Mouse (Mus musculus) layer of hippocampus, adult 9-11 months (tissue): ENCODE data around the gene Il17re.

Source experiments
- DNase-seq: peaks from one replicate; pipeline ENCODE4 v3.0.0; 2022

The Il17re gene

DNA sequence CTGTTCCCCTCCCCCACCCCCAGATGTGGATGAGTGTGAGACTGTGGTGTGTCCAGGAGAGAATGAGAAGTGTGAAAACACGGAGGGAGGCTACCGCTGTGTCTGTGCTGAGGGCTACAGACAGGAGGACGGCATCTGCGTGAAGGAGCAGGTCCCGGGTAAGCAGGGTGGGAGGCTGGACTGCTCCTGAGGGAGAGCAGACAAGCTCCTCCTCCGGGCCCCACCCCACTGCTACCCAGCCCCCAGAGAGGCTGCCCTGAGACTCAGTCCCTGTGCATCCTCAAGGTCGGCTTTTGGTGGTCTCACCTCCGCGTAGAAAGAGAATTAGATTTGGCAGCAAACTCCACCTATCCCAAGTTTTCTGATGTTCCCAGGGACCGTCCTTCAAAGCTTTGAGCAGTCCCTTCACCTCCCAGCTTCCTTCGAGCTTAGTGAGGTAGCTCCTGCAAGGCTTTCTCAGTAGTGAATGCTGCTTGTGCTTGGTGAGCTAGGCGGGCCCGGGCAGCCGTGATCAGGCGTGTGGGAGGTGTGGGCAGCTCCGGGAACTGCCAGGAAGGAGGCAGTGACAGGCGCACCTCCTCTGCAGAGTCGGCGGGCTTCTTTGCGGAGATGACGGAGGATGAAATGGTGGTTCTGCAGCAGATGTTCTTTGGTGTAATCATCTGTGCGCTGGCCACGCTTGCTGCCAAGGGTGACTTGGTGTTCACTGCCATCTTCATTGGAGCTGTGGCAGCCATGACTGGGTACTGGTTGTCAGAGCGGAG, 34.0 kb downstream of the Il17re start:
- DNase-seq = peak; percentile 73

DNA sequence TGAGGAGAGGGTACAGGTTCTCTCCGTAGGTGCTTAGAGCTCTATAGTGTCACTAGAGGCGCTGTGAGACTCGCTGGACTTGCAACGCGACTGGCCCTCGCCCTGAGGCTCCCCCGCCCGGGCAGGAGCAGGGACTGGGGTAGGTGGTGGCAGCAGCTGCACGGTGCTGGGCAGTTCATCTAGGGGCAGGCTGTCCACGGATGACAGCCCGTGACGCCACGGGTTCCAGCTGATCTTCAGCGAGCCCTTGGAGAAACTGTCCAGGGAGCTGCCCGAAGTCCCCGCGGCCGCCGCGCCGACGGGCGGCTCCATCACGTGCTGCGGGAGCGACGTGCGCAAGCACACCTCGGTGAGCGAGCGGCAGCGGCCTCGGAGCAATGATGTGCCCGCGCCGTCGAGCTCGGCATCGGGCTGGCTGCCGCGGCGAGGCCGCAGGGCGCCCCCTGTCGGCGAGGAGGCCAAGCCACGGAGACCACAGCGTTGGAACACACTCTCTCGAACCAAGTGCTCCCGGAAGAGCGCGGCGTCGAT, 36.0 kb downstream of the Il17re start:
- peak; percentile 63 for DNase-seq

DNA sequence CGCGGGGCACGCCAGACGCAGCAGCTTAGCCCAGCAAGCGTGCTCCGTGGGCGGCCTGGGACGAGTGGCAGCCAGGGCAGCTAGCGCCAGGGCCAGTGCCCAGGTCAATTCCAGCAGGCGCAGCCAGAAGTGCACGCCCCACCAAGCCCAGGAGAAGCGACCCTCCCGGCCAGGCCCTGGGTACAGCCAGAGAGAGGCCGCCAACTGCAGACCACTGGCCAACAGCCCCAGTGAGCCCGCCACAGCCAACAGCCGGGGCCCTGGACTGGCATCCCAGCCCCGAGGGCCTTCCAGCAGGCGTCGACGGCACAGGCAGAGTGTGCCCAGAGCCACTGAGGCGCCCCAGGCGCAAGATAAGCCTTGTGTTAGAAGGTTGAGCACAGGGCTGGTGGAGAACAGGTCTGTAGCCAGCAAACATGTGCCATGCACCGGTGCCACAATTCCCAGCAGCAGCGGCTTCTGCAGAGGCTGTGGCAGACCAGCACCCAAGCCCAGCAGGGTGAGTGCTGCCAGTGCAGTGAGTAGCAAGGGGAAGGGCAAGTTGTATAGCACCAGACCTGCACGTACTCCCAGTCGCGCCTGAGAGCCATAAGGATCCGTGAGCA, 36.9 kb downstream of the Il17re start:
- DNase-seq = no peak

DNA sequence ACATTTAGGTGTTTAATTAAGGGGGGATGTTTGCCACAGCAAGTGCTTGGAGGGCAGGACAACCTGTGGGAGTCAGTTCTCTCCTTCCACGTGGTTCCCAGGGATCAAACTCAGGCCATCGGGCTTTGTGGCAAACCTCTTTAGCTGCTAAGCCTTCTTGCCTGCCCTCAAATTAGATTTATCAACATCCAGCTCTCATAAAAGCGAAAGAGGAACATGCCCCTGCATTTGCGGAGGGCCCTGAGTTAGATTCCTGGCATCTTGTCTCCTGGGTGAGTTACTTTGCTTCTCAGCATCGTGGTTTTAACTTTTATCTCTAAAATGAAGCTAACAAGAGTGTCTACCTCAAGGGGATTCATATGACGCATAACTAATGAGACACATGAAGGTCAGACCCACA, 41.1 kb downstream of the Il17re start:
- no peak for DNase-seq

DNA sequence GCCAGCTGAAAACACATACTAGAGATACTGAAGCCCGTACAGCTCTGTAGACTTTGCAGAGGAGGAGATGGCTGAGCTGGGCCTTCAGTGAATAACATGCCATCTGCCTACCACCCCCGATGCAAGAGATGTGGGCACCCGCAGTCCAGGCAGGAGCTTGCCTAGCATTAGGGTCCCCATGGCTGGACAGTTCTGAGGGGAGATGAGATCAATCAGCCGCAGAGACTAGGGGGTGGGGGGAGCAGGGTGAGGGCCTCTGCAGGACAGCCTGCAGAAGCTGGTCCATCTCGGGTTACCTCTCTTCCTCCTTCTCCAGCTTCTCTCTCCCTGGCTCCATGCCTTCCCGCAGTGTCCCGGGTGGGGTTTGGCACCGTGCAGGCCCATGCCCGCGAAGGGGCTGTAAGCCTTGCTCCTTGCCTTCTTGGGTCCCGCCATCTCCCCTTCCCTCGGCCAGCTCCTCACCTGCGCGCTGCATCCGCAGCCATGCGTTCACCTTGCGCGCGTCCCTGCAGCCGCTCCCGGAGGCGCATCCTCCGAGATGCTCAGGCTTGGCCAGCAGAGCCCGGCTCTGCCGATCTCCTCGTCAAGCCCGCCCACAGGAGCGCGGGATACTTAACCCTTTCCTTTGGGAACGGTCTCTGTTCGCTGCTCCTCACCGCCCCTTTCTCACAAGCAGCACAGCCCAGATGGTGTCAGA, 43.3 kb downstream of the Il17re start, which contains the start of gene Prrt3:
Gene Prrt3, minus strand, starts transcription at position 544 of the 697 bp plus-strand sequence.
- peak; percentile 77 for DNase-seq

DNA sequence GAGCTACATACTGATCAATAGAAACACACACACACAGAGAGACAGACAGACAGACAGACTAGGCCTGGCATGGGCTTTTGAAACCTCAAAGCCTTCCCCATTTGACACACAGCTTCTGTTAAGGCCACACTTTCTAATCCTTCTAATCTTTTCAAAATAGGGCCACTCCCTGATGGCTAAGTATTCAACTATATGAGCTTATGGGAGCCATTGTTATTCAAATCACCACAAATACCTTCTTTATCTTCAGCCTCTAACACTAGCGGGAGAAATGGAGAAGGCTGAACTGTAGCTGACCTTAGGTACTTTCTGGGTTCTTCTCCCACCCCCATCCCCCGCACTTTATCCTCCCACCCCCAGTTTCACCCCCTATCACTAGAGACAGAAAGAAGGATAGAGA, 44.5 kb downstream of the Il17re start:
- no peak for DNase-seq

DNA sequence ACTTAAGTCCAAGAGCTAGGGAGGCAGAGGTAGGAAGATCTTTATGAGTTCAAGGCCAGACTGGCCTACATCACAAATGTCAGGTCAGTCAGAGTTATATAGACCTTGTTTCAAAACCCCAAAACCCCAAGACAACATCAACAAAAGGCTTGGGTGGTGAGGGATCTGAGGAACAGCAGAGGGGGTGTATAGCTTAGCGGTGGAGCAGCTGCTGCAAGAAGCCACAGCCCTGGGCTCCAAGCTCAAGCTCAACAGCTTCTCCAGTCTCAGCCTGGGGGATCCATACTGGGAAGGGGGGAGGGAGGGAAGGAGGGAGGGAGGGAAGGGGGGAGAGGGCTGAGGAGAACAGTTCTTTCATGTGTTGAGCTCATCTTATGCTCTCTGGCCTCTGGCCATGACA, 47.4 kb downstream of the Il17re start:
- no peak for DNase-seq

DNA sequence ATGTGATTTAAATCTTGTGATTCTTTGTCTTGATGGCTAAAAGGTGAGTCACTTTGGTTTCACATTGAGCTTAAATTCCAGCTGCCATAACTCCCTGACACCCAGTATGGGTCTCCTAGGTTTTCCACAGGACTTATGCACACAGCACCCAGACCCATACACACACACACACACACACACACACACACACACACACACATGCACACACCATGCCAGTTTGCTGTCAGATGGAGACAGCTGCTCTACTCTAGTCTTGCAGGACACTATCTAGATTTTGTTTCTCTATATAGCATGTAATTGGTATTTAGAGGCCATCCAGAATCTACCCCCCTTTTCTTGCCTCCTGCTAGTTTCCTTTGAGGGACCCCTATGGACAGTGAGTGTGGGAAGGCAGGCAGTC, 48.8 kb downstream of the Il17re start:
- DNase-seq = no peak

DNA sequence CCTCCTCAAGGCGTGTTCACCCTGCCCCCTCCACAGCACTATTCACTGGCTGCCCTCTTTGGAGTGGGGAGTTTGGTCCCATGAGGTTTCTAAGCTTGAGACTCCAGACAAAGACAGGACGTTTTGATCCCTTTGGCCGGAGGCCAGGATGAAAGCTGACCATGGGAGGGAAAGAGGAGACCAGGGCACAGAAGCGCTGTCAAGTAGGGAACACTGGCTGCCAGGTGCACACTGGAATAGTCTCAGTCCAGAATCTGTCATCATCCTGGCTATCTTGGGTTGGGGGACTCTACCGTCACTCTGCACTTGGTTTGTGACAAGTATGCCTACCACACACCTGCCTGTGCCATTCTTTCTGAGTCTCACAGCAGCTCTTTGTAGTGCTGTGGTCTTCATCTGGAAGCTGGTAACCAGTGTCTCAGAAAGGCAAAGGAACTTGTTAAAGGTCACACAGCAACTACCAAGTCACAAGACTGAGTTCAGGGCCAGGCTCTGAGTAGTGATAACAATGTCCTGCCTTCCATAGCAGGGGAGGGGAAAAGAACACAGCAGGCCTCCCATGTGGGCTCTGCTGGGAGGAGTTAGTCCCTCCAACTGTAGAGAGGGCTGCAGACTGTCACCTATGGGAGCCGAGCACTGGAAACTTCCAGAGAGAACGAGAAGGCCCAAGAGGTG, 50.1 kb downstream of the Il17re start:
- DNase-seq = no peak

DNA sequence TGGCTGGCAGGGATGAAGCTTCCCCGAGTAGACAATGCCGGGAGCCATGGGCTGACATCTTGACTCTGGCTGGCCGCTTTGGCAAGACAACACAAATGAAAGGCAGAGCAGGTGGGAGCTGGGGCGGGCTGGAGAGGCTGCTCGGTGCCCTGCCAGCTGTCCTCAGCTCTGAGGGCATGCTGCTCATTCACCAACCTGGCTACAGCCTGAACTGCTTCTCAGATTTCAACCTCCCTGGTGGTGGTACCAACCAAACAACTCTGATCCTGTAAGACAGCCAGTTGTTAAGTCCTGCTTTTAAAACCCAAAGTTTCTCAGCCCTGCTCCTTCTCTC, 50.6 kb downstream of the Il17re start:
- no peak for DNase-seq

DNA sequence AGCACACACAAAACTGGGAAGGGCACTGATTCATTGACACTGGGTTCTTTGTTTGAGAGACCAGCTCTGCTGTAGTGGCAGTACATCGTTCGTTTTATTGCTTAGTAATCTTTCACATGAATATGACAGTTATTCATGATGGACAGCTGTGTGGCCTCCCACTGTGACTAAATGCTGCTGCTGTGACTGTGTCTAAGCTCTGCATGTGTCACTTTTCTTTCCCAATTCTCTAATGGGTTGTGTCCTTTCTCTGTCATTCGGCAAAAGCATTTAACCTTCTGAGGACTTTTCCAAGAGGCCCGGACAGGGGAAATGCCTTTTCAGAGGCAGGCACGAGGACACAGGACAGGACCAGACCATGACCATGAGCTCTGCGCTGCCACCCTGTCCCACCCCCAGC, 55.7 kb downstream of the Il17re start:
- DNase-seq = no peak

DNA sequence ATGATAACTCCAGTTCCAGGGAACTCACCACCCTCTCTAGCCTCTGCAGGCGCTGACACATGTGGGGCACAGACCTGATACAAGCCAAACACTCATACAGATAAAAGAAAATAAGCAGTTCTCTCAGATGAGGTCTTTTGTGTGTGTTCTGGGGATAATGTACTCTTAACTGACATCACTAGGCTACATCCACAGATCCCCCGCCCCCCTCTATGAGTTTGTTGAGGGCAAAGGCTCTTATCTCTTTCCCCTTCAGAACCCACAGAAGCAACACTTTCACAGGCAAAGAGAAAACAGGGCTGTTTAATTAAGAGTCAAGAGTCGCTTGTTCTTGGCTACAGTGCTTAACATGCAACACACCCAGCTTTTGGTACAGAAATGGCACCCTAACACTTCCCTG, 56.3 kb downstream of the Il17re start:
- DNase-seq = no peak

DNA sequence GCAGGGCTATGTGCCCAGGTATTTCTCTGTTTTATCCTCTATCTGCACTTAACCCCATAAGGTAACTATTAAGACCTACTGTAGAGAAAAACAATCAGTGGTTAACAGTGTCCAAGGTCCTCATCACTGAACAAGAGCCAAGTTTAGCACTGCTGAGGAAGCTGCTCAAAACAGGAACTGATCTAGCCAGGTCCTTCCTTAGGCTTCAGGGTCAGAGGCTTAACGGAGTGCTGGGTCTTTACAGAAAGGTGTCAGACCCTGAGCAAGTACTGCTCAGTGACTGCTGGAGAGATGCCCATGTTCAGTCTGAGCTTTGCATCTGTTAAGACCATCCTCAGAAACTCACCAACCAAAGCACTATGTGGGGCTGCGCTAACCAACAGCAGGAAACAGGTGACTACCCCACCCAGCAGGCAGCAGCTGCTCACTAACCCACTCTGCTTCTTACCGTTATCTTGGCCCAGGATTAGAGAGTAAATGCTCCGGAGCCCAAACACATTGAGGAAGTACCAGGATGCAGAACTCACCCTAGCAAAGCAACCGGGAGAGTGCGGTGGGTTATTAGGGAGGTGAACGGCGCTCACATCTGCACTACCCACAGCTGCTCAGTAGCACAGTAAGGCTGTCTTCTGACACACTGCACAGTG, 59.3 kb downstream of the Il17re start:
- DNase-seq = no peak
